Mouse (Mus musculus): Measurements from ENCODE around the gene Dcaf1. TPM values are rescaled to one million over a fixed set of nuclear protein-coding genes. Genes with fewer than 3 reads are reported as not detected.

Dcaf1 gene
- total RNA-seq, 1 experiment from 2014 or later = 41.5 TPM

GRCm38 (mm10) chr9:106879471-106879870 lies 57.8 kb downstream of the Dcaf1 start:
- DNase-seq = no peak

GRCm38 (mm10) chr9:106881071-106881755 lies 59.5 kb downstream of the Dcaf1 start:
- DNase-seq = no peak

GRCm38 (mm10) chr9:106882176-106882575 lies 60.5 kb downstream of the Dcaf1 start:
- no peak for DNase-seq

- no peak for DNase-seq
These were observed 61.4 kb downstream of the Dcaf1 start for GRCm38 (mm10) chr9:106883085-106883484.

- peak; percentile 19 for DNase-seq
These were observed 62.6 kb downstream of the Dcaf1 start for GRCm38 (mm10) chr9:106884306-106884705.

GRCm38 (mm10) chr9:106884996-106885900 lies 63.6 kb downstream of the Dcaf1 start:
- peak; percentile 7 for DNase-seq

GRCm38 (mm10) chr9:106885901-106886731 lies 64.4 kb downstream of the Dcaf1 start:
- peak; percentile 59 for DNase-seq

GRCm38 (mm10) chr9:106886828-106887702 lies 65.4 kb downstream of the Dcaf1 start, which contains the start of gene Rbm15b:
Gene Rbm15b, minus strand, starts transcription at chr9:106887428.
- peak; percentile 98 for DNase-seq

GRCm38 (mm10) chr9:106888346-106888745 lies 66.7 kb downstream of the Dcaf1 start:
- no peak for DNase-seq

GRCm38 (mm10) chr9:106889321-106889720 lies 67.6 kb downstream of the Dcaf1 start:
- no peak for DNase-seq

- peak; percentile 67 for DNase-seq
These were observed 69.0 kb downstream of the Dcaf1 start for GRCm38 (mm10) chr9:106890496-106891240.

GRCm38 (mm10) chr9:106891341-106891741 lies 69.7 kb downstream of the Dcaf1 start:
- no peak for DNase-seq

GRCm38 (mm10) chr9:106891829-106892551 lies 70.3 kb downstream of the Dcaf1 start, which contains the start of gene Manf:
Gene Manf, minus strand, starts transcription at chr9:106891979.
- DNase-seq = peak; percentile 96

GRCm38 (mm10) chr9:106892552-106892875 lies 70.8 kb downstream of the Dcaf1 start:
- DNase-seq = no peak

GRCm38 (mm10) chr9:106893327-106893726 lies 71.7 kb downstream of the Dcaf1 start:
- no peak for DNase-seq

- DNase-seq = no peak
These were observed 77.2 kb downstream of the Dcaf1 start for GRCm38 (mm10) chr9:106898901-106899300.

GRCm38 (mm10) chr9:106901596-106901995 lies 79.9 kb downstream of the Dcaf1 start:
- no peak for DNase-seq

- no peak for DNase-seq
These were observed 81.6 kb downstream of the Dcaf1 start for GRCm38 (mm10) chr9:106903099-106903790.

GRCm38 (mm10) chr9:106903791-106904134 lies 82.1 kb downstream of the Dcaf1 start:
- peak; percentile 21 for DNase-seq
